Mouse (Mus musculus) liver, adult 2 months (tissue): ENCODE data around the gene Cbwd1.

Experiments used
- CTCF ChIP-seq: fragments of 200-500 bp; IDR thresholded peaks from 2 replicates; pipeline ENCODE4 v1.5.1; 2011; ENCODE audit warnings: low read depth, low read length, control low read depth
- POLR2A ChIP-seq: fragments of 200-500 bp; IDR thresholded peaks from 2 replicates; pipeline ENCODE4 v1.6.1; 2011; ENCODE audit warnings: low read length, control low read depth; ENCODE audit not compliant: insufficient read depth; ENCODE audit errors: extremely low read depth

DNA sequence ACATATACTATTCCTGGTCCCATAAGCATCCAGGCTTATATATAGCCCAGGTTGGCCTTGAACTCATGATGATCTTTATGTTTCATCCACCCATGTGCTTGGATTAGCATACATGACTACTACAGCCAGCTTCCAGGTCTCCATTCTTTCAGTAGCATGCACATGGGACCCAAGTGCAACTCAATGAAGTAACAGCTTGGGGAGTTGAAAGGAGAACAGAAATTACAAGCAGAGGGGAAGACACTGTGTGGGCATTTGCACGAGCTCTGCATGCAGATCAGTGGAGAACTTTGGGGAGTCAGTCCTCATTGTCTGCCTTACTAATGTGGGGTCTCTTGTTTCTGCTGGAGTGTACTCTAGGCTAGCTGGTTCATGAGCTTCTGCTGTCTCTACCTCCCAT, 45.3 kb upstream of the Cbwd1 start:
- TF ChIP-seq CTCF (no peak), POLR2A (no peak)
